Mouse (Mus musculus): ENCODE results near the gene Gpcpd1.

DNA sequence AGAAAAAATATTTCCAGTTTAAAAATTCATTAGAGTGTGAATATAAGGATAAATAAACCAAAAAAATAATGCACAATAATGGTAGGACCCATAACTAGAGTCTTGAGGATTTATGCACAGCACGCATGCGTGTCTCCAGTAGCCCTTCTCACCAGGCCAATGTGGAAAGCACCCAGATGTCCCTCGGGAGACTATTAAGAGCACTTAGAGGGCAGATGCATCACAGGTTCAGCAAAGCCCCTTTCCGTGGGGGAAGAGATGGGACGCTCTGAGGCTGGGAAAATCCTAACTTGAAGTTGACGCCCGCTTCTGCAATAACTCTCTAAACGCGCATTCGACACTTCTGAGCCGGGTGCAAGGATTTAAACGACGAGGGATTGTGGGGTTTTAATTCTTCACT, 71.9 kb downstream of the Gpcpd1 start:
- TF ChIP-seq CTCF (IDR thresholded peaks at IDR 0.05) (no peak), EP300 (IDR thresholded peaks at IDR 0.05) (no peak)

Data from lung, postnatal 0 days (tissue).